Mouse (Mus musculus): ENCODE data around the gene D11Wsu47e. TPM values are rescaled to one million over a fixed set of nuclear protein-coding genes. Genes with fewer than 3 reads are reported as not detected.
A peak's percentile ranks its signal among the peaks of the same experiment; 100 is the strongest.
"Not testable (repeated sequence)": the region's sequence is repeated elsewhere in the genome, so short reads cannot be mapped to it uniquely, and the experiment has no call there.

Gene D11Wsu47e
- total RNA-seq (2017): 5.9 to 15.9 TPM (median 13.4 TPM) in 3 replicates

GRCm38 (mm10) chr11:113683957-113684706 lies at the start of gene D11Wsu47e, which contains the start of gene Fam104a:
TSS of gene D11Wsu47e (plus strand) at chr11:113684412.
TSS of gene Fam104a (minus strand) at chr11:113684155.
- ATAC-seq (replicated peaks; ENCODE audit: insufficient number of reproducible peaks, low FRiP score, low TSS enrichment, poor library complexity, severe bottlenecking): peak; percentile 83

- no peak for ATAC-seq (replicated peaks; ENCODE audit: insufficient number of reproducible peaks, low FRiP score, low TSS enrichment, poor library complexity, severe bottlenecking)
These were observed 49.5 kb upstream of the D11Wsu47e start for GRCm38 (mm10) chr11:113634699-113635121.

GRCm38 (mm10) chr11:113638680-113639079 lies 45.5 kb upstream of the D11Wsu47e start:
- 0 out of 2 replicates have a peak, but pooled peaks have one; percentile 22 for ATAC-seq (replicated peaks; ENCODE audit: insufficient number of reproducible peaks, low FRiP score, low TSS enrichment, poor library complexity, severe bottlenecking)

- no peak for ATAC-seq (replicated peaks; ENCODE audit: insufficient number of reproducible peaks, low FRiP score, low TSS enrichment, poor library complexity, severe bottlenecking)
These were observed 39.0 kb upstream of the D11Wsu47e start for GRCm38 (mm10) chr11:113645181-113645580.

- peak; percentile 60 for ATAC-seq (replicated peaks; ENCODE audit: insufficient number of reproducible peaks, low FRiP score, low TSS enrichment, poor library complexity, severe bottlenecking)
These were observed 36.1 kb upstream of the D11Wsu47e start for GRCm38 (mm10) chr11:113648152-113648551.

GRCm38 (mm10) chr11:113648690-113649352 lies 35.4 kb upstream of the D11Wsu47e start, which contains the start of gene Cog1:
TSS of gene Cog1 (plus strand) at chr11:113649169.
- ATAC-seq (replicated peaks; ENCODE audit: insufficient number of reproducible peaks, low FRiP score, low TSS enrichment, poor library complexity, severe bottlenecking): no peak

- ATAC-seq (replicated peaks; ENCODE audit: insufficient number of reproducible peaks, low FRiP score, low TSS enrichment, poor library complexity, severe bottlenecking): no peak; the same call in 1 of the 2 replicates
These were observed 34.6 kb upstream of the D11Wsu47e start, which contains the start of gene Slc39a11 for GRCm38 (mm10) chr11:113649353-113650210. TSS of gene Slc39a11 (minus strand) at chr11:113650079.

- no peak for ATAC-seq (replicated peaks; ENCODE audit: insufficient number of reproducible peaks, low FRiP score, low TSS enrichment, poor library complexity, severe bottlenecking)
These were observed 32.9 kb upstream of the D11Wsu47e start for GRCm38 (mm10) chr11:113651206-113651906.

GRCm38 (mm10) chr11:113651907-113652273 lies 32.3 kb upstream of the D11Wsu47e start:
- ATAC-seq (replicated peaks; ENCODE audit: insufficient number of reproducible peaks, low FRiP score, low TSS enrichment, poor library complexity, severe bottlenecking): no peak

GRCm38 (mm10) chr11:113652516-113652915 lies 31.7 kb upstream of the D11Wsu47e start:
- no peak for ATAC-seq (replicated peaks; ENCODE audit: insufficient number of reproducible peaks, low FRiP score, low TSS enrichment, poor library complexity, severe bottlenecking)

- no peak for ATAC-seq (replicated peaks; ENCODE audit: insufficient number of reproducible peaks, low FRiP score, low TSS enrichment, poor library complexity, severe bottlenecking)
These were observed 30.1 kb upstream of the D11Wsu47e start for GRCm38 (mm10) chr11:113654105-113654504.

GRCm38 (mm10) chr11:113654561-113655270 lies 29.5 kb upstream of the D11Wsu47e start:
- no peak for ATAC-seq (replicated peaks; ENCODE audit: insufficient number of reproducible peaks, low FRiP score, low TSS enrichment, poor library complexity, severe bottlenecking)

GRCm38 (mm10) chr11:113656511-113656932 lies 27.7 kb upstream of the D11Wsu47e start:
- no peak for ATAC-seq (replicated peaks; ENCODE audit: insufficient number of reproducible peaks, low FRiP score, low TSS enrichment, poor library complexity, severe bottlenecking)

GRCm38 (mm10) chr11:113657221-113657620 lies 27.0 kb upstream of the D11Wsu47e start:
- no peak for ATAC-seq (replicated peaks; ENCODE audit: insufficient number of reproducible peaks, low FRiP score, low TSS enrichment, poor library complexity, severe bottlenecking)

GRCm38 (mm10) chr11:113658319-113658718 lies 25.9 kb upstream of the D11Wsu47e start:
- ATAC-seq (replicated peaks; ENCODE audit: insufficient number of reproducible peaks, low FRiP score, low TSS enrichment, poor library complexity, severe bottlenecking): no peak

- ATAC-seq (replicated peaks; ENCODE audit: insufficient number of reproducible peaks, low FRiP score, low TSS enrichment, poor library complexity, severe bottlenecking): no peak
These were observed 25.4 kb upstream of the D11Wsu47e start for GRCm38 (mm10) chr11:113658763-113659162.

GRCm38 (mm10) chr11:113660213-113660612 lies 24.0 kb upstream of the D11Wsu47e start:
- not testable (repeated sequence) for ATAC-seq (replicated peaks; ENCODE audit: insufficient number of reproducible peaks, low FRiP score, low TSS enrichment, poor library complexity, severe bottlenecking)

- ATAC-seq (replicated peaks; ENCODE audit: insufficient number of reproducible peaks, low FRiP score, low TSS enrichment, poor library complexity, severe bottlenecking): no peak
These were observed 23.3 kb upstream of the D11Wsu47e start for GRCm38 (mm10) chr11:113660940-113661339.

Measured in monocyte, adult 5-6 weeks (primary cell).